Mouse (Mus musculus): ENCODE results near the gene Kcnq4.

Kcnq4 gene

GRCm38 (mm10) chr4:120747941-120748866, at the start of gene Kcnq4:
Gene Kcnq4 (minus strand): TSS chr4:120748612.
- no peak for DNase-seq (ENCODE audit: low spot score in 2 of 2)

- DNase-seq (ENCODE audit: low spot score in 2 of 2): no peak
These were observed 48.3 kb upstream of the Kcnq4 start for GRCm38 (mm10) chr4:120796687-120797086.

- no peak for DNase-seq (ENCODE audit: low spot score in 2 of 2)
These were observed 47.2 kb upstream of the Kcnq4 start for GRCm38 (mm10) chr4:120795646-120796045.

- DNase-seq (ENCODE audit: low spot score in 2 of 2): no peak
These were observed 44.5 kb upstream of the Kcnq4 start for GRCm38 (mm10) chr4:120792918-120793317.

GRCm38 (mm10) chr4:120790027-120790426, 41.6 kb upstream of the Kcnq4 start:
- DNase-seq (ENCODE audit: low spot score in 2 of 2): no peak

- DNase-seq (ENCODE audit: low spot score in 2 of 2): no peak
These were observed 7.4 kb upstream of the Kcnq4 start for GRCm38 (mm10) chr4:120755801-120756200.

GRCm38 (mm10) chr4:120755299-120755698, 6.9 kb upstream of the Kcnq4 start:
- DNase-seq (ENCODE audit: low spot score in 2 of 2): peak; percentile 68 to 84

GRCm38 (mm10) chr4:120749601-120750000, 1.2 kb upstream of the Kcnq4 start:
- no peak for DNase-seq (ENCODE audit: low spot score in 2 of 2)

GRCm38 (mm10) chr4:120747243-120747792, 1.1 kb downstream of the Kcnq4 start:
- peak in 1 of 2 experiments; percentile 36 for DNase-seq (ENCODE audit: low spot score in 2 of 2)

GRCm38 (mm10) chr4:120746552-120747150, 1.8 kb downstream of the Kcnq4 start:
- DNase-seq (ENCODE audit: low spot score in 2 of 2): peak; percentile 40 to 42

- peak in 1 of 2 experiments; percentile 29 for DNase-seq (ENCODE audit: low spot score in 2 of 2)
These were observed 2.5 kb downstream of the Kcnq4 start for GRCm38 (mm10) chr4:120745731-120746551.

- DNase-seq (ENCODE audit: low spot score in 2 of 2): no peak
These were observed 4.8 kb downstream of the Kcnq4 start for GRCm38 (mm10) chr4:120743636-120744035.

GRCm38 (mm10) chr4:120741303-120741702, 7.1 kb downstream of the Kcnq4 start:
- DNase-seq (ENCODE audit: low spot score in 2 of 2): peak; percentile 46 to 67

GRCm38 (mm10) chr4:120734012-120734622, 14.3 kb downstream of the Kcnq4 start:
- DNase-seq (ENCODE audit: low spot score in 2 of 2): no peak

GRCm38 (mm10) chr4:120732737-120733136, 15.7 kb downstream of the Kcnq4 start:
- DNase-seq (ENCODE audit: low spot score in 2 of 2): no peak

- no peak for DNase-seq (ENCODE audit: low spot score in 2 of 2)
These were observed 17.3 kb downstream of the Kcnq4 start for GRCm38 (mm10) chr4:120731030-120731644.

- no peak for DNase-seq (ENCODE audit: low spot score in 2 of 2)
These were observed 17.8 kb downstream of the Kcnq4 start for GRCm38 (mm10) chr4:120730574-120730973.

- DNase-seq (ENCODE audit: low spot score in 2 of 2): no peak
These were observed 18.3 kb downstream of the Kcnq4 start for GRCm38 (mm10) chr4:120730146-120730545.

- DNase-seq (ENCODE audit: low spot score in 2 of 2): no peak
These were observed 19.0 kb downstream of the Kcnq4 start for GRCm38 (mm10) chr4:120729441-120729840.

GRCm38 (mm10) chr4:120727842-120728241, 20.6 kb downstream of the Kcnq4 start:
- no peak for DNase-seq (ENCODE audit: low spot score in 2 of 2)

- no peak for DNase-seq (ENCODE audit: low spot score in 2 of 2)
These were observed 22.2 kb downstream of the Kcnq4 start for GRCm38 (mm10) chr4:120726174-120726573.
